Mouse (Mus musculus): ENCODE data around the gene Rps27a. TPM values are rescaled to one million over a fixed set of nuclear protein-coding genes. Genes with fewer than 3 reads are reported as not detected.

The Rps27a gene
- 6.6 and 9.1 TPM in 2 replicates for polyA plus RNA-seq (2012; rRNA removed)

DNA sequence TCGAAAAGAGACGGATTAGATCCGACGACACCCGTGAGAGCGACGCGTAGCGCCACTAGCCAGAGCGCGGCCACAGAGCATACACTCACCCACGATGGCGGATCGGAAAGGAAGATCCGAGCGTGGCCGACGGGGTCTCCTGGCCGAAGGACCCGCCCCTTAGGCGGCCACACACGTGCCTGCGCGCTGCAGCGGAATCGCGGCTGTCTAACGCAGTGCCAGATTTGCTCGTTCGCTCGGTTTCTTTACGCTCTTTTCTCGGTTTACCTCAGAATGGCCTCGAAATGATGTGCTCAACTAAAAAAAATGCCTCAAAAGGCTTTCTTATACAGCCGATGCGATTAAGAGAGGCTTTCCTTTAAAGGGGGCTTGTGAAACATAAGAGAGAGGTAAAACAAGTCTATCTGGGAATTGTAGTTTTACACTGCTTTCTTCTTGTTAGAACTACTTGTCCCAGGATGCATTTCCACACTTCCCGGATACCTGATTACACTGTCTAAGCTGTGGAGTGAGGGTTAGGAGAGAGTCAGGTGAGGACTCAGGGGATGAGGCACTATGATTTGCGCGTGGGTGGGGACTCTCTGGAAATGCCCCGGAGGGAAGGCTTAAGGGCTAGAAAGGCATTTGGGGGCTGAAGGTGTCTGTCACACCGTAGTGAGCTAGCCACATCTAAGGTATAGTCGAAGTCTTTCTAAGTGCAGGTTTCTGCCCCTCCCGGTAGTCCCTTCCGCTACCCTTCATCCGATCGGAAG, at the start of gene Rps27a, which contains the start of gene Clhc1:
Gene Rps27a, minus strand, starts transcription at position 358 of the 752 bp plus-strand sequence.
Gene Clhc1, plus strand, starts transcription at position 199 of the 752 bp plus-strand sequence.

DNA sequence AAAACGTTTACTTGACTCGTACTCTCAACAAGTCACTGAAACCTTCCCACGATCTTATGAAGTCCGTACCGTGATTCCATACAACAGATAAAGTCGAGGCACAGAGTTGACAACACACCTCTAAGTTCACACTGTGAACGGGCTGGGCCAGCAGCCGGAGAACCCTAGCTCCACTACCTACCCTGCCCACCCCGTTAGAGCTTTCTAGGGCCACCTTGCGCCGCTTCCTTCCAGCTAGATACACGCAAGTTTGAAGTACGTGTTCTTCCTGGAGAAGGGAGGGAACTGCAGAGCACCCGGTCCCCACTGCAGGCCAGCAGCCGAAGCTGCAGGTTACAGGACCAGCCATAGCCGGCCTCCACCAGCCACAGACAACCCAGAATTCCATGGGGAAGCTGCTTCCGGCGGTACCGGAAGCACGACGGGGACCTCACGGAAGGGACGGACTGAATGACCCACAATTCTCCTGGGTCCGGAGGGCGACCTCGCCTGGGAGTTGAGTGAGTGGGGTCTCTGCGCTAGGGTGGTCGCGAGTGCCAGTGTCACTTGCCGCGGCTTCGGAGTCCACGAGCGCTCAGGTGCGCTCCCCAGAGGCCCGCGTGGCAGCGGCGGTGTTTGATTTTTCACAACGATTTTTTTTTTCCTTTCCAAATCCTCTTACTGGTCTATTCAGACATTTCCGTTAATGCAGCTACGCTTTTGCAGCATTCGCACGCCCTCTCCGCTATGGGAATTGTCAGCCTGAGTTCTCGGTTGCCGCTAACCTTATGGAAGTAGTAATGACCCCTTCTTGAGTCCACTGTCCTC, 21.7 kb downstream of the Rps27a start, which contains the start of gene Mtif2:
Gene Mtif2, plus strand, starts transcription at position 421 of the 807 bp plus-strand sequence.

DNA sequence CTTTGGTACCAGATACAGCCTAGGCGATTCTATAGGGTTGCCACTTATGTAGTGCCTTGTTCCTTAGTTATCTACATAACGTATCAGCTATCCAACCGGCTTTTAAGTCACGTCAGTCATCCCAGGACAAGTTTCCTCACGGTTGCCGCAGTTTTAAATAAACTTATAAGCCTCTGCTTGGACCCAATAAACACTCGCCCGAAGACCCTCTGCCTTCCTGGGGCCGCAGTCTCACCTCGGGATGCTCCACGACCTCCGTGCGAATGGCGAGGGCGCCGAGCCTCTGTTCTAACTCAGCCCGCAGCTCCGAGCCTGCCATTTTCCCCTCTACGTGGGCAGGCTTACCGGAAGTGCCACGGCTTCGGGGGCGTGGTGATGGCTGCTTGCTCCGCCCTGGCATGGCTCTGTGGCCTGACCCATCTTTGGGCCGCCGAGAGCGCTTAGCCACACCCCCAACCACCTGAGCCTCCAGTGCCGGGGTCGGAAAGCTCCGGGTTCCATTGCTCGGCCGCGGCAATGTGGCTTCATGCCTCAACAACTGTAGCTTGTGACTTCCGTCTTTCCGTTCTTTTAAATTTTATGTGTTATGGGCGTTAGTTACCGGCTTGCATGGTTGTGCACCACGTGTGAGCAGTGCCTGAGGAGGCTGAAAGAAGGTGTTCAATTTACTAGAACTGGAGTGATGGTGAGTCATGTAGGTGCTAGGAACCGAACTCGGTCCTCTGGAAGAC, 33.1 kb downstream of the Rps27a start, which contains the start of gene Prorsd1:
Gene Prorsd1, minus strand, starts transcription at position 352 of the 731 bp plus-strand sequence.

Other genes with a start within 250 kb of the Rps27a start
- 0.10 and 0.13 TPM in 2 replicates for gene Ccdc88a, start 174.5 kb downstream of the Rps27a start, polyA plus RNA-seq (2012; rRNA removed)
- gene Prorsd1, start 33.1 kb downstream of the Rps27a start, polyA plus RNA-seq (2012; rRNA removed) = 0.19 and 0.49 TPM in 2 replicates
- 0.84 and 1.3 TPM in 2 replicates for gene Mtif2, start 21.7 kb downstream of the Rps27a start, polyA plus RNA-seq (2012; rRNA removed)
- not detected in 2 replicates for gene Clhc1, start 159 bp downstream of the Rps27a start, polyA plus RNA-seq (2012; rRNA removed)
- gene Rtn4, start 144.8 kb upstream of the Rps27a start, polyA plus RNA-seq (2012; rRNA removed) = 27.9 and 45.4 TPM in 2 replicates

Data from stomach, adult 2 months (tissue).